Mouse (Mus musculus): Measurements from ENCODE around the gene Zfp786. TPM values are rescaled to one million over a fixed set of nuclear protein-coding genes. Genes with fewer than 3 reads are reported as not detected.
A peak's percentile ranks its signal among the peaks of the same experiment; 100 is the strongest.

Zfp786 gene
- polyA plus RNA-seq, 1 experiment from 2014 or later, result 17.3 TPM

DNA sequence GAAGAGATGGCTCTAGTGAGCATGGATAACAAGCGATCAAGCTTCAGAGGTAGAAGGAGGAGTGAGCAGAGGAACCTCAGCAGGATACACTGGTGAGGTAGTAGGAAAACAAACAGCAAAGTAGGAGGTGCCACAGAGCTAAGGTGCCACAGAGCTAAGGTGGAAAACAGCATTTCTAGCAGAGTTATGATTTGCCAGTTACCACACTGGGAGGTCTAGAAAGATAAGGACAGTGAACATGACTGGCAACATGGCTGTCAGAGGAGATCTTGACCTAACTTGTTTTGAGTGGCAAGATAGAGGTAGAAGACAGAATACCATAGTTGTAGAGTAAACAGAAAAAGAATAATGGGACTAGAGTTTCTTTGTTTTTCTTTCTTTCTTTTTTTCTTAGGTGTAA, 11.7 kb upstream of the Zfp786 start:
- no peak overlapping the region for H3K27ac ChIP-seq (replicated peaks)
- no peak overlapping the region for H3K4me2 ChIP-seq (replicated peaks)
- WGBS, result 88% methylated on average over 1 of the region's 1 CpGs
- peaks cover 7% of the 10 kb centered on the region for H3K4me1 ChIP-seq
- H3K4me3 ChIP-seq, result no peak overlapping the region
- no peak overlapping the region for H3K9ac ChIP-seq (replicated peaks)
- H3K36me3 ChIP-seq, result peaks cover 11% of the 10 kb centered on the region
- no peak for ATAC-seq (replicated peaks)
- H3K27me3 ChIP-seq, result no peaks in the 10 kb centered on the region
- H3K9me3 ChIP-seq, result no peaks in the 10 kb centered on the region

DNA sequence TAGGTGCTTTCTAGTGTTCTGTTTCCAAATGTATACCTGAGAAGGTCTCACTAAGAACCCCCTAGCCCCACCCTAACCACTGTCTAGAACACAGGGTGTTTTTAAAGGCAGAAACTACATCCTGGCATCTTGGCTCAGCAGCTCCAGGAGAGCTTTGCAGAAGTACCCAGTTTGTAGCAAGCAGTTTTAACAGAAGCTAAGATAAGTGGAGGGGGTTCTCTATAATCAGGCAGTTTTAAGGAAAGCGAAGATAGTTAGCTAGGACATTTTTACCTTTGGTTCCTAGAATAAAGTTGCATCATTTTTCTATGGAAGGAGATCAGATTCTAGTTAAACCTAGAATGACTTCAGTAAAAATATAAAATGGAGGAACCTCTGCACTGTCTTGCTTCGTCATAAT, 11.2 kb upstream of the Zfp786 start:
- no peaks in the 10 kb centered on the region for H3K27me3 ChIP-seq
- H3K9ac ChIP-seq (replicated peaks), result no peak overlapping the region
- ATAC-seq (replicated peaks), result no peak
- peaks cover 8% of the 10 kb centered on the region; the same call in 1 of the 2 replicates for H3K36me3 ChIP-seq
- no peak overlapping the region for H3K27ac ChIP-seq (replicated peaks)
- no peak overlapping the region for H3K4me2 ChIP-seq (replicated peaks)
- H3K4me1 ChIP-seq, result peaks cover 11% of the 10 kb centered on the region
- 98% methylated on average over 2 of the region's 2 CpGs for WGBS
- no peaks in the 10 kb centered on the region for H3K9me3 ChIP-seq
- no peak overlapping the region for H3K4me3 ChIP-seq

GRCm38 (mm10) chr6:47841077-47841476, 10.4 kb upstream of the Zfp786 start:
- Histone ChIP-seq H3K36me3 (peaks cover 5% of the 10 kb centered on the region; the same call in 1 of the 2 replicates), H3K4me1 (peaks cover 15% of the 10 kb centered on the region), H3K9me3 (no peaks in the 10 kb centered on the region), H3K4me3 (no peak overlapping the region), H3K27ac (replicated peaks) (no peak overlapping the region), H3K9ac (replicated peaks) (no peak overlapping the region), H3K27me3 (no peaks in the 10 kb centered on the region), H3K4me2 (replicated peaks) (no peak overlapping the region)
- no peak for ATAC-seq (replicated peaks)
- 95% methylated on average over 1 of the region's 1 CpGs for WGBS

DNA sequence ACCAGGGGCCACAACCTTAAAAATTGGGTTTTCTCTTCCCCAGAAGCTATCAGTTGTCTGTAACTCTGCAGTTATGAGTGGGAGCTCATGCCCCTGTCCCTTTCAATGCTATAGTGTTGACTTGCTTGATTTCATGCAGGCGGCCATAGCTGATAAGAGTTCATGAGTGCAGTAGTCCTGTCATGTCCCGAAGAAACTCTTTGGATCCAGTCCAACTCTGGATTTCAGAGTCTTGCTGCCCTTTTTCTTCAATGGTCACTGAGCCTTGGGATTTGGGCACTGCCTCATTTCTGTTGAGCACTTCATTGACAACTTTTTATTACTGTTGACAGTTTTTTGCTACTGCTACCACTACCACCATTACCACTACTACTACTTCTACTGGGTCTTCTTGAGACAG, 7.0 kb upstream of the Zfp786 start:
- Histone ChIP-seq H3K9ac (replicated peaks) (no peak overlapping the region), H3K4me1 (peaks cover 15% of the 10 kb centered on the region), H3K36me3 (peaks cover 5% of the 10 kb centered on the region; the same call in 1 of the 2 replicates), H3K4me2 (replicated peaks) (no peak overlapping the region), H3K4me3 (no peak overlapping the region), H3K27ac (replicated peaks) (no peak overlapping the region), H3K9me3 (no peaks in the 10 kb centered on the region), H3K27me3 (no peaks in the 10 kb centered on the region)
- no peak for ATAC-seq (replicated peaks)
- 85% methylated on average over 2 of the region's 2 CpGs for WGBS

- Histone ChIP-seq H3K36me3 (no peaks in the 10 kb centered on the region), H3K4me2 (replicated peaks) (peak overlapping the region; percentile 68), H3K9me3 (no peaks in the 10 kb centered on the region), H3K27me3 (no peaks in the 10 kb centered on the region), H3K4me1 (peaks cover 15% of the 10 kb centered on the region), H3K27ac (replicated peaks) (peak overlapping the region; percentile 96), H3K4me3 (peak overlapping the region; percentile 98), H3K9ac (replicated peaks) (peak overlapping the region; percentile 94)
- WGBS, result under 1% methylated on average over 48 of the region's 49 CpGs
- peak; percentile 82 for ATAC-seq (replicated peaks)
Measured at GRCm38 (mm10) chr6:47835984-47836521, 5.4 kb upstream of the Zfp786 start.

DNA sequence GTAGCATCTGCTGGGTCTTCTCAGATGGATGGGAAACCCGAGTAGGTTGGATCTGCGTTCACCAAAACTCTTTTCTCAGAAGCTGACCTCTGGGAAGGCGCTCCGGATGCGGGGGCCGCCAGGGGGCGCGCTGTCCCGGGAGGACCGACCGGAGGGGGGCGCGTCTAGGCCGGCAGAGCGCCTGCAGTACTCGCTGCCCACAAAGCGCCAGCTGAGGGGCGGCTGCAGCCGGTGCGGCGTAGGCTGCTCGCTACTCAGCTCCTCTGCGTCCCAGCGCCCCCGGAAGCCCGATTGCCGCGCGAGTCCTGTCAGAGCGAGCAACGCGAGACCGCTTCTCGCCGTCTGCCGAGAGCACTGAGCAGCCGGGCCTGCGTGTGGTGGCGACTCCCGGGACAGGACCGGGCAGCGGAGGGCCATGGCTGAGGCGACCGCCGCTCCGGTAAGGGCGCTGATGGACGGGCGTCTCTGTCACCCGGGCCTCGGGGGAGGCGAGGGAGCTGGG, 4.9 kb upstream of the Zfp786 start, which contains the start of gene Zfp398:
Gene Zfp398 (plus strand): TSS at position 180 of the 502 bp plus-strand sequence.
- H3K9me3 ChIP-seq, result no peaks in the 10 kb centered on the region
- ATAC-seq (replicated peaks), result peak; percentile 97
- no peaks in the 10 kb centered on the region for H3K27me3 ChIP-seq
- WGBS, result under 1% methylated on average over 52 of the region's 52 CpGs
- H3K9ac ChIP-seq (replicated peaks), result peak within 1 kb of the TSS; percentile 94
- peaks cover 19% of the 10 kb centered on the region for H3K4me1 ChIP-seq
- peak within 1 kb of the TSS; percentile 68 for H3K4me2 ChIP-seq (replicated peaks)
- peak within 1 kb of the TSS; percentile 98 for H3K4me3 ChIP-seq
- H3K36me3 ChIP-seq, result no peaks in the 10 kb centered on the region
- H3K27ac ChIP-seq (replicated peaks), result peak within 1 kb of the TSS; percentile 96

DNA sequence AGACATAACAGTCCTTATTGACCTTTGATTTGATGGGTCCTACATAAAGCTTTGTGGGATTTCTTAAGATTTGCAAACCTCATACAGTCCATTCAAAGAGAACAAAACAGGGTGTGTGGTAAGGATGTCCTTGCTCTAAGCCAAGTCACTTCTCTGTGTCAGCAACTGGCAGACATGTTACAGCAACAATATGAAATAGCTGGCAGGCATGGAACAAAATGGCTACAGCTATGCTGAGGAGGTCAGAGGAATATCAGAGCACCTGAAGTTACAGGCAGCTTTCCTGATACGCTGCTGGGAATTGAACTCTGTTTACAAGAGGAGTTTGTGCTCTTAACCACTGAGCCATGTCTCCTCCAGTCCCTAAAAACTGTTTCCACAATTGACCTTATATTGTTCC, 1.6 kb upstream of the Zfp786 start:
- Histone ChIP-seq H3K27ac (replicated peaks) (no peak overlapping the region), H3K36me3 (no peaks in the 10 kb centered on the region), H3K27me3 (no peaks in the 10 kb centered on the region), H3K4me2 (replicated peaks) (no peak overlapping the region), H3K4me3 (no peak overlapping the region), H3K9me3 (no peaks in the 10 kb centered on the region), H3K4me1 (peaks cover 22% of the 10 kb centered on the region), H3K9ac (replicated peaks) (no peak overlapping the region)
- WGBS, result 92% methylated on average over 1 of the region's 1 CpGs
- ATAC-seq (replicated peaks), result no peak

DNA sequence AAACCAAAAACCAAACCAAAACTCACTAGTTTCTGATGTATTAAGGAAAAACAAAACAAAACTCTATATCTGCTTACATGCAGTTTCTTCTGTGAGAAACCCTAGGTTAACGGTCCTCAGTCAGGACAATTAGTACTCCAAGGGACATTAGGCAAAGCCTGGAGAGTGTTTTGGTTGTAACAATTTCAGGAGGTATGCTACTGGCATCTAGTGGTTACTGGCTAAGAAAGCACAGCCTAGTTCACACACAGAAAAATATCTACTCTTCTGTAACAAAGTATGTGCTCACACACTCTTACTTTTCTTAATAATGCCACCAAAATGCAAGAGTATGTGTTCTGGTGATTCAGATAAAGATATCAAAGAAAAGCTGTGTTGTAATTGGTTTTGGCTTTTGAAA, 1.7 kb downstream of the Zfp786 start:
- Histone ChIP-seq H3K4me2 (replicated peaks) (peak overlapping the region; percentile 34), H3K4me1 (peaks cover 15% of the 10 kb centered on the region), H3K27ac (replicated peaks) (no peak overlapping the region), H3K9me3 (no peaks in the 10 kb centered on the region), H3K4me3 (peak overlapping the region; percentile 88), H3K27me3 (no peaks in the 10 kb centered on the region), H3K9ac (replicated peaks) (0 out of 2 replicates have a peak overlapping the region, but pooled peaks have one; percentile 97), H3K36me3 (peaks cover 16% of the 10 kb centered on the region)
- WGBS, result 6% methylated on average over 1 of the region's 1 CpGs
- no peak for ATAC-seq (replicated peaks)

- Histone ChIP-seq H3K27ac (replicated peaks) (no peak overlapping the region), H3K4me2 (replicated peaks) (no peak overlapping the region), H3K4me1 (peaks cover 15% of the 10 kb centered on the region), H3K36me3 (peaks cover 30% of the 10 kb centered on the region), H3K9ac (replicated peaks) (no peak overlapping the region), H3K4me3 (no peak overlapping the region), H3K27me3 (no peaks in the 10 kb centered on the region), H3K9me3 (no peaks in the 10 kb centered on the region)
- 94% methylated on average over 4 of the region's 4 CpGs for WGBS
- ATAC-seq (replicated peaks), result no peak
Measured at GRCm38 (mm10) chr6:47827462-47827861, 3.2 kb downstream of the Zfp786 start.

- ATAC-seq (replicated peaks), result no peak
- 68% methylated on average over 2 of the region's 2 CpGs for WGBS
- Histone ChIP-seq H3K4me3 (no peak overlapping the region), H3K4me1 (peaks cover 6% of the 10 kb centered on the region), H3K9ac (replicated peaks) (no peak overlapping the region), H3K4me2 (replicated peaks) (no peak overlapping the region), H3K27me3 (no peaks in the 10 kb centered on the region), H3K9me3 (no peaks in the 10 kb centered on the region), H3K27ac (replicated peaks) (no peak overlapping the region), H3K36me3 (peaks cover 62% of the 10 kb centered on the region)
Measured at GRCm38 (mm10) chr6:47824241-47824640, 6.4 kb downstream of the Zfp786 start.

DNA sequence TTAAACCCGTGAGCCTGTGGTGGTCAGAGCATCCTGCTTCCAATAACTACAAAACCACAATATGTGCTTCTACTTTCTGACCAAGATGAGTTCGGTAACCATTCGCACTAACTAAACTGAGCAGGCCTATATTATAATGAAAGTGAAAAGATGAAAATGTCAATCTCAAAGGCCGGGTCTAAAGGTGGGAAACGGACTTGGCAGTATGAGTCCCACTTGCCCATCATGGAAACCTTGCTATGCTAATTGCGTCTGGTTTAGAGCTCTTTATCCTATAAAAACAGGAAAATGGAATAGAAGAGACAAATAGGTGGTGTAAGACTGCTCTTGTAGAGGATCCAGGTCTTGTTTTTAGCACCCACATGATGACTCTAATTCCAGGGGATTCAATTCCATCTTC, 8.9 kb downstream of the Zfp786 start:
- Histone ChIP-seq H3K9me3 (no peaks in the 10 kb centered on the region), H3K27me3 (no peaks in the 10 kb centered on the region), H3K9ac (replicated peaks) (no peak overlapping the region), H3K4me1 (no peaks in the 10 kb centered on the region), H3K36me3 (peaks cover 76% of the 10 kb centered on the region), H3K27ac (replicated peaks) (no peak overlapping the region), H3K4me3 (no peak overlapping the region), H3K4me2 (replicated peaks) (no peak overlapping the region)
- 94% methylated on average over 6 of the region's 6 CpGs for WGBS
- ATAC-seq (replicated peaks), result no peak

GRCm38 (mm10) chr6:47821236-47821635, 9.4 kb downstream of the Zfp786 start:
- Histone ChIP-seq H3K27me3 (no peaks in the 10 kb centered on the region), H3K9me3 (no peaks in the 10 kb centered on the region), H3K4me1 (no peaks in the 10 kb centered on the region), H3K27ac (replicated peaks) (no peak overlapping the region), H3K4me3 (no peak overlapping the region), H3K9ac (replicated peaks) (no peak overlapping the region), H3K4me2 (replicated peaks) (no peak overlapping the region), H3K36me3 (peaks cover 76% of the 10 kb centered on the region)
- 98% methylated on average over 5 of the region's 5 CpGs for WGBS
- no peak for ATAC-seq (replicated peaks)
